Mouse (Mus musculus) cerebellum, adult 2 months (tissue): ENCODE measurements around the gene Ccnt1. TPM values are rescaled to one million over a fixed set of nuclear protein-coding genes. Genes with fewer than 3 reads are reported as not detected.
"Not testable (repeated sequence)": the region's sequence is repeated elsewhere in the genome, so short reads cannot be mapped to it uniquely, and the experiment has no call there.

ENCODE experiments used
- DNase-seq, 2 experiments: peaks; one replicate each; pipeline ENCODE4 v3.0.0; 2021
- H3K27ac ChIP-seq: fragments of 200-500 bp; 2 replicates; pipeline ENCODE4 v1.5.1; 2012; ENCODE audit warnings: low read length, control low read depth, inconsistent platforms; ENCODE audit not compliant: insufficient read depth
- H3K27me3 ChIP-seq: fragments of 200-500 bp; 2 replicates; pipeline ENCODE4 v1.6.1; 2012; ENCODE audit warnings: inconsistent platforms, mild to moderate bottlenecking, low read length, moderate library complexity; ENCODE audit not compliant: control insufficient read depth, insufficient read depth
- H3K4me1 ChIP-seq: fragments of 200-500 bp; 2 replicates; pipeline ENCODE4 v1.6.1; 2011; ENCODE audit warnings: low read length; ENCODE audit not compliant: control insufficient read depth, insufficient read depth
- H3K4me3 ChIP-seq: fragments of 200-500 bp; replicated peaks from 2 replicates; pipeline ENCODE3; 2011; ENCODE audit warnings: mild to moderate bottlenecking, low read depth, low read length, control low read depth; ENCODE audit not compliant: insufficient read depth
- CTCF ChIP-seq: fragments of 200-500 bp; IDR thresholded peaks from 2 replicates; pipeline ENCODE4 v1.5.1; 2011; ENCODE audit warnings: low read depth, mild to moderate bottlenecking, control low read depth, low read length, moderate library complexity, borderline replicate concordance; ENCODE audit not compliant: insufficient read depth
- POLR2A ChIP-seq: fragments of 200-500 bp; IDR thresholded peaks from 2 replicates; pipeline ENCODE4 v1.6.1; 2011; ENCODE audit warnings: low read length, control low read depth, borderline replicate concordance; ENCODE audit not compliant: insufficient read depth
- WGBS: fragments of 180-500 bp; shearing (Covaris S2); methylation state at CpG from one replicate; pipeline ENCODE4 v1.1.7; 2018; 5-methylcytosine and 5-hydroxymethylcytosine counted together
- polyA plus RNA-seq: library from polyadenylated mRNA; depleted of rRNA; stranded (reverse); fragments of >200 nt; gene quantifications from 2 replicates; pipeline ENCODE4 v1.2.3, GENCODE M21; 2012

Ccnt1 gene
- polyA plus RNA-seq, 1 experiment = 24.2 TPM

GRCm38 (mm10) chr15:98527056-98527771 is 43.5 kb downstream of the Ccnt1 start:
- H3K4me3 ChIP-seq = no peak overlapping the region
- no peaks in the 10 kb centered on the region for H3K27me3 ChIP-seq
- peaks cover under 1% of the 10 kb centered on the region; the same call in 1 of the 2 replicates for H3K4me1 ChIP-seq
- TF ChIP-seq POLR2A (no peak), CTCF (no peak)
- WGBS = 92% methylated on average over 5 of the region's 5 CpGs
- DNase-seq = no peak
- no peak overlapping the region for H3K27ac ChIP-seq

DNA sequence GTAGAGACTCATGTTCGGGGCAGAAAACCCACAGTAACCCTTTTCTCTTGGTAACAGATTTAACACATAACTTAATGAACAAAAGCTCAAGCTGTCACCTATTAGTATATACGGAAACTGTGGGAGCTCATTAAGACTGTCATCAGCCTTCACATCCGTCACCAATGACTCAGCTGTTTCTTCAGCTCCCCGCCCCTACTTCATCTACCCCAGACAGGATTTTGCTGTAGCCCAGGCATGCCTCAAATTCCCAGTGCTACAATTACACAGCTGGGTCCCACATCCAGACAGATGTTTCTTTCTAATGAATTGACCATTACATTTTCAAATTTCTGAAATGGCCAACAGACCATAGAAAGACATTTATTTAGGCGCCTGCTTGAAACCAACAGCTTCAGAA is 44.7 kb downstream of the Ccnt1 start:
- H3K27me3 ChIP-seq = no peaks in the 10 kb centered on the region
- no peak overlapping the region for H3K27ac ChIP-seq
- WGBS = 74% methylated on average over 5 of the region's 5 CpGs
- no peak overlapping the region for H3K4me3 ChIP-seq
- no peak for DNase-seq
- no peaks in the 10 kb centered on the region for H3K4me1 ChIP-seq
- TF ChIP-seq POLR2A (no peak), CTCF (no peak)

DNA sequence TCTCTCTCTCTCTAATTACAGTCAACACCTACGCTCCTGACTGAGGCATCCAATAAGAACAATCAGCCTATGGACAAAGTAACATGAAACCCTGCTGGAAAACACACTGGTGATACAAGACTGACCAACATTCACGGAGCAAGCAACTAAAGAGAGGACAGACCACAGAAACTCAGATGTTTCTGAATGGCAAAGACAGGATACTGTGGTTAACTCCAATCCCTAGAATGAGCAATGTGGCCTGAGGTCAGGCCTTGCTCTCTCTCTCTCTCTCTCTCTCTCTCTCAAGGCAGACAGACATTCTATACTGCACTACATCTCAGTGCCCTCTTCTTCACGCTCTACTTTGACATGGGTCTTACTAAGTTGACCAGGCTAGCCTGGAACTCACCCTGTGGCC is 49.5 kb downstream of the Ccnt1 start:
- WGBS = 94% methylated on average over 3 of the region's 3 CpGs
- no peaks in the 10 kb centered on the region for H3K27me3 ChIP-seq
- H3K4me3 ChIP-seq = no peak overlapping the region
- no peak overlapping the region for H3K27ac ChIP-seq
- DNase-seq = no peak
- no peak for TF ChIP-seq POLR2A
- no peak for TF ChIP-seq CTCF
- H3K4me1 ChIP-seq = no peaks in the 10 kb centered on the region

GRCm38 (mm10) chr15:98517380-98518355 is 53.1 kb downstream of the Ccnt1 start:
- 36% methylated on average over 16 of the region's 16 CpGs for WGBS
- peak; percentile 55 to 68 for DNase-seq
- Histone ChIP-seq H3K4me3 (no peak overlapping the region), H3K27me3 (no peaks in the 10 kb centered on the region), H3K27ac (no peak overlapping the region), H3K4me1 (peaks cover 5% of the 10 kb centered on the region; the same call in 1 of the 2 replicates)
- TF ChIP-seq CTCF (peak; percentile 87), POLR2A (no peak)

DNA sequence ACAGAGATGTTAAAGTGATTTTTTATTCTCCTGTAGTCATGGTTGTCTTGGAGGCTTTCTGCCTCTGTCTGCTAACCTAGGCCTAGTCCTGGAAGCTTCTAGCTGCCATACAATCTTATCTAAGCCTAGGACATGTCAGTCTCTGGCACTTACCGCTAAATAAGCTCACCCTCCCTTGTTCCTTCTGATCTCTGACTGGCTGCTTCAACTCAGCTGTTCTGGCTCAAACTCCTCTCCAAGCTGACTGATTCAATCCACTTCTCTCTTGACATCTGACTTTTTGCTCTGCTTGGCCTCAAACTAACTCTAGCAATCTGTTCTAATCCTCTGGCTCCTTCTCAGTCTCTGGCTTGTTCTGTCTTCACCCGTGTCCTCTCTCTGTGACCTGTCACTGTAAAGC is 55.9 kb downstream of the Ccnt1 start:
- not testable (repeated sequence) for H3K4me3 ChIP-seq, H3K27me3 ChIP-seq, DNase-seq, H3K27ac ChIP-seq, H3K4me1 ChIP-seq
- WGBS = 76% methylated on average over 2 of the region's 2 CpGs

GRCm38 (mm10) chr15:98514146-98514545 is 56.6 kb downstream of the Ccnt1 start:
- no peaks in the 10 kb centered on the region for H3K27me3 ChIP-seq
- H3K4me1 ChIP-seq = peaks cover 9% of the 10 kb centered on the region; the same call in 1 of the 2 replicates
- no peak for TF ChIP-seq POLR2A
- no peak for TF ChIP-seq CTCF
- no peak overlapping the region for H3K27ac ChIP-seq
- H3K4me3 ChIP-seq = no peak overlapping the region
- DNase-seq = no peak
- 91% methylated on average over 8 of the region's 8 CpGs for WGBS

DNA sequence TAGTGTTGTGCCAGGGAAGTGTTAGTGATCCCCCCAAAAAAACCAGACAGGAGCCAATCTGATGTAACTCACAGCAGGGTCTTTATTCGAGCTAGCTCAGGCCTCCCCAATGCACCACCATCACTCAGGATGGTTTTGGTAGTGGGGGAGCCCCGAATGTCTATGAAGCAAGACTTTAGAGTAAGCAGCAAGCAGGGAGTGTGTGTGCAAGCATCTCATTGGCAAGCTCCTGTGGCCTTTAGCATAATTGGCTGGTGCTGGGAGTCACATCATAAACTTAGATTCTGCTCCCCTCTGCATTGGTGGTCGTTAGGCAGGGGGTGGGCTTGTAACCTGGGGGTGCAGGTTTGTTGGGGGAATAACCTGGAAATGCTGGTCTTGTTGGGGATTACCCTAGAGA is 57.0 kb downstream of the Ccnt1 start:
- DNase-seq, H3K27me3 ChIP-seq, H3K4me3 ChIP-seq, H3K4me1 ChIP-seq, H3K27ac ChIP-seq: not testable (repeated sequence)
- 61% methylated on average over 3 of the region's 3 CpGs for WGBS

DNA sequence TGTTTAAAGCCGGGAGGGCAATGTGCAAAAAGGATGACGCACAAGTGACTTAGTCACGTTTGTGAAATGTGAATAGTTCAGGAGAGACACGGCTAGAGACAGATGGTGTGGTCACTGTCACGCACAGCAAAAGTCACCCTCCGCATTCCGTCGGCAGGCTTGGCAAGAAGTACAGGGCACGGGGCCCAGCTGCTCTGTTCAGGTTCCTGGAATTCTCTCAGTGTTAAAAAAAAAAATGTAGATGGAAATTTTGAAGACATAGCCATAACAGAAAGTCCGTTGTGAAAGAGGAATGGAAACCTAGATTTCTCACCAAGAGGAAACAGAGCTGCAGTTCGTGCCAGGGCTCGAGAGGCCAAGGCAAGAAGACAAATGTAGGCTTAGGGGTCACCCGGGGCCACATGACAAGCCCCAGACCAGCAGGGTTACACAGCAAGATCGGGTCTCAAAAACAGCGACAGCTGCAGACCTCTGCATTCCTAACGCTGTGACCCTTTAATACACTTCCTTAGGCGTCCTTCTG is 57.9 kb downstream of the Ccnt1 start:
- H3K27ac ChIP-seq = peak overlapping the region; percentile 56
- H3K27me3 ChIP-seq = no peaks in the 10 kb centered on the region
- H3K4me1 ChIP-seq = peaks cover 9% of the 10 kb centered on the region; the same call in 1 of the 2 replicates
- 6% methylated on average over 17 of the region's 17 CpGs for WGBS
- peak overlapping the region; percentile 15 for H3K4me3 ChIP-seq
- peak; percentile 72 to 84 for DNase-seq
- TF ChIP-seq POLR2A (no peak), CTCF (no peak)
